Mouse (Mus musculus): ENCODE measurements around the gene Limk2.

The Limk2 gene

DNA sequence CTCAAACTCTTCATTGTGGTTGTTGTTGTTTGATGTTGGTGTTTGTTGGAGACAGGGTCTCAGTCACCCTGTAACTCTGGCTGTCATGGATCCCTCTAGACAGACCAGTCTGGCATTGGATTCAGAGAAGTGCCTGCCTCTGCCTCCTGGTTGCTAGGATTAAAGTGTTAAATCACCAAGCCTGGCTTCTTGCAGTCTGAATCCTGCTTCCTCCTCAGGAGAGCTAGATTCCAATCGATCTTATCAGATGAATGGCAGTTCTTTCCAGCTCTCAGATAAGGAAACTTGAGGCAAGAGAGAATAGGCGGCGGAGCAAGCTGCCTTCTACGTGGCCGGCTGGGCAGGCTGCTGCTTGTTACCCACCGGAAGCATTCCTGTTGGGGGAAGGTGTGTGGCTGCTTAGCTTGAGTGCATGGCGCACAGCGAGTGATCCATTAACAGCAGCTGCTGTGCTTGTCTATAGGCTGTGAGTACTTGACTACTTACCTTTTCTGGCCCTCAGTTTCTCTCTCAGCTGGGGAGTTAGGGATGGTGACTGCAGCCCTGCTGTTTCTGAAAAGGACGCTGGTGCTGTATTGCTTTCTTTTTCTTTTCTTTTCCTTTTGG is 74.2 kb downstream of the Limk2 start:
- in situ Hi-C loops (cut with MboI, MseI): loop anchor here (5.0 kb wide), 1 partner anchor 43 kb away; no protein-coding TSS in a partner anchor

DNA sequence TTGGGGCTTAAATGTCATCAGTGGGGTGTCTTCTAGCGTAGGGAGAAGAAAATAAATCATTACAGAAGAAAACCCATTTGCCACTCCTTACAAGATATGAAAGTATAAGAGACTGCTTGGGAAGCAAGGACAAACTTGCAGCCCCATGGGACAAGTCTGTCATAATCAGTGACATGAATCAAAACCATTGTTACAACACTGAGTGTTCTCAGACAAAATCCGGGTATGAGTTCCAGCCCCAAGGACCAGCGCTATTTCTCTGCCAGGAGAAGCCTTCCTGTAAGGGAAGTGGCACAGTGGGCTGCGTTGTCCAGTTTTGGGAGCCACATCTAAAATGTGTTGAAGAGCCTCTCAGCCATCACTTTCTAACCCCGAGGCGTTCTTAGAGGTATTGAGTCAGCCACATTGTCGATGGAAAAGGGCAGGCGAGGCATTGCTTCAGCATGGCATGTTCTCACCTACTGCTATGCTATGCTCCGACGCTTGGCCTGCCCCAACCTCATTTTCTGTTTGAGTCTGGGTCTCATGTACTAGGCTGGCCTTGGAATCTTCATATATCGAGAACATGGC is 74.8 kb downstream of the Limk2 start:
- in situ Hi-C loops (cut with MboI, MseI): loop anchor here (5.0 kb wide), 1 partner anchor 42 kb away; no protein-coding TSS in a partner anchor

- in situ Hi-C loops (cut with MboI, MseI): loop anchor here (5.0 kb wide), 1 partner anchor 41 kb away; no protein-coding TSS in a partner anchor
These were observed 75.8 kb downstream of the Limk2 start for GRCm38 (mm10) chr11:3333111-3333695.

- in situ Hi-C loops (cut with MboI, MseI): loop anchor here (5.0 kb wide), 1 partner anchor 40 kb away; no protein-coding TSS in a partner anchor
These were observed 77.0 kb downstream of the Limk2 start for GRCm38 (mm10) chr11:3331756-3332642.

DNA sequence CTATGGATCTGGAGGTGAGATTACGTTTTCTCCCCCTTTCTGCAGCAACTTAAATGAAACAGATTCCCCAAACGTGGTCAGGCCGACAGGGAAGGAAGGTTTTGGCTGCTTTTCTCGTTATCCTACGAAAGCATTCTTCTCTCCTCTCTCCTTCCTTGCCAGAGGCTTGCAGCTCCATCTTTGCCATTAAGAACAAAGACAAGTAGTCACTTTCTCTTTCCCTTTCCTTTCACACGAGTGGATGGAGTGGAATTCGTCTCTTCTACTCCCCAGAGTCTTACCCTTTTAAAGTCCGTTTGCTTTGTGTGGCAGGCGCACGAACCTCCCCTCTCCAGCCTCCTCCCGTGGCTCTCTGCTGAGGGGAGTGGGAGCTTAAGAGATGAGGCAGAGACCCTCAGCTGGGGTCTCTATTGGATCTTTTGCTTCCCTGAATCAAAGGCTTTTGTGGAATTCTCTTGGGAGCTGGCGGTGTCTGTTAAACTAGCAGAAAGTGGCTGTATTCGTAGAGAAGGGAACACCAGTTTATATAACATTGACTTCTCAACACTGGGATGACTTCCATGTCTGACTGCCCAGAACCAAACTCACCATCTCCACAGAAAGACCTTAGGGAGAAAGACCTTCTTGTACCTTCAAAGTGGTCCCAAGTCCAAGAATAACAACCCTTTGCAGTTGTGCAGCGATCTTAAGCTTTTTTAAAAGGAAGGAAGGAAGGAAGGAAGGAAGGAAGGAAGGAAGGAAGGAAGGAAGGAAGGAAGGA is 77.8 kb downstream of the Limk2 start:
- in situ Hi-C loops (cut with MboI, MseI): loop anchor here (5.0 kb wide), 1 partner anchor 39 kb away; no protein-coding TSS in a partner anchor

- in situ Hi-C loops (cut with MboI, MseI): loop anchor here (5.0 kb wide), 1 partner anchor 38 kb away; no protein-coding TSS in a partner anchor
These were observed 78.4 kb downstream of the Limk2 start for GRCm38 (mm10) chr11:3330566-3330965.

DNA sequence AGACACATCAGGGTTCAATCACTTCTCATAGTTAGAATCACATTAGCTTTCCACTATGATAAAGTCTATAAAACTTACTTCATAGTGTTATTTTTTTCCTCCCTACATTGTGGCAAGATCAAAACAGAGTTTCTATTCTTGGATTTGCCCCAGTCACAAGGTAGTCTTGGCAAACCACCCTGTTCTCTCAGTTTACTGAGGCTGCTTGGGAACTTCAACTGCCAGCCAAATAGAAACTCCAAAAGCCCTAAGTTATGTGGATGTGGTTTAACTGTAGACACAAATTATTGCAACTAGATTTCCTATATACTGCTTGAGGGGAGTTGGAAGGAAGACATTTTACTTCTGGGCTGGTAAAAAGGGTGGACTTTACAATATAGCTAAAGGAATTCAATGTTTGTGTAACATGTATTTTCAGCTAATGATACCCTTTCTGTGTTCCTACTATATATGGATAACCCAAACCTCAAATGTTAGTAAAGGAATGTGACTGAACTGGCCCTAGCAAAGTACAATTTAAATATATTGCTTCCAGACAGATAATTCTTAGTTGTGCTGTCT is 79.0 kb downstream of the Limk2 start, which contains the start of gene Pik3ip1:
TSS of gene Pik3ip1 (plus strand) at position 511 of the 561 bp plus-strand sequence.
- in situ Hi-C loops (cut with MboI, MseI): loop anchor here (5.0 kb wide), 1 partner anchor 38 kb away; no protein-coding TSS in a partner anchor

DNA sequence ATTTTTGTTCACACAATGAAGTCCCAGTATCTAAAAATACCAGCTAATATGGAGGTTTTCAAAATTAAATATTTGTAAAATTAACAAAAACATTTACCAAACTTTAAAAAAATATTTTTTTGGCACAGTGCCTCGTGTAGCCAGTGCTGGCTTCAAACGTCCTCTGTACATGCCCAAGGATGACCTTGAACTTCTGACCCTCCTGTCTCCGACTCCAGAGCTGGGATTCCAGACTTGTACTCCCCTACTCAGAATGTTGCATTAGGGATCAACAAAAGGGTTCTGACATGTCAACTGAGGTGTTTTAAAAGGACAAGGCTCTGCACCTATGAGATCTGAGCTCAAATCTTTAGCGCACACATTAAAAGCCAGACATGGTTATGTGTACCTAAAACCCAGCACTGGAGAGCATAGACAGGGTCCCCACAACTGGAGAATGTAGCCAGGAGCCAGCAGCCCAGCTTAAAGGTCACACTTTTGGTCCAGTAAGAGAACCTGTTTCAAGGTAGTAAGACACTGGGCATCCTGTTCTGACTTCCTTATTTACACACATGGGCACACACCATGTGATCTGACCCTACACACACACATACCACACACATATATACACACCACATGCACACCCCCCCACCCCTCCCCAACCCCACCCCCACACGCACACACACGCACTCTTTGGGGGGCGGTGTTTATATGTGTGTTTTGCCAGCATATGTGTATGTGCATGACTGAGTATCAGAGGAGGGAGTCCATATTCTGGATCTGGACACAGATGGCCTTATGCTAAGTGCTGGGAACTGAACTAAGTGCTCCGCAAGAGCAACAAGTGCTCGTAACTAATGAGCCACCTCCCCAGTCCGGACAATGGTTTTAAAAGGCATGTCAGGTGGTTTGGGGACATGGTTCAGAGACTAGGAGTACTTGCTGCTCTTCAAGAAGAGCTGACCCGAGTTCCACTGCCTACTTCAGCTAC is 79.9 kb downstream of the Limk2 start:
- in situ Hi-C loops (cut with MboI, MseI): no loop called here

DNA sequence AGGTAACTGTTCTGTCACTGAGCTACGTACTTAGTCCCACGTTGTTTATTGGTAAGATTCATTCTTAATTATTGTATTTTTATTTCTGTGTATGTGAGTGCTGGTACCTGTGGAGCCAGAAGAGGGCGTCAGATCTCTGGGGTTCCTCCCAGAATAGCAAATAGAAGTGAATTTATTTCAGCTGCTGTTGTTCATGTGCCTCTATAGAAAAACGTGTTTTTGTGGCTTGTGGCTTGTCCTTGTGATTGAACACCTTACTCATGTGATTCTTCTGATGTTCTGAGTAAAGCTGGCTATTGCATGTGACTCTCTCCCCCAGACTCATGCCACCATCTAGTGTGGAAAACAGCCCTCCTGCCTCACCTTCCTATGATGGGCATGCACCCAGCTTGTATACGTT is 80.7 kb downstream of the Limk2 start:
- in situ Hi-C loops (cut with MboI, MseI): no loop called here

- in situ Hi-C loops (cut with MboI, MseI): no loop called here
These were observed 90.7 kb downstream of the Limk2 start for GRCm38 (mm10) chr11:3318286-3318685.

- in situ Hi-C loops (cut with MboI, MseI): no loop called here
These were observed 94.8 kb downstream of the Limk2 start for GRCm38 (mm10) chr11:3314148-3314547.

- in situ Hi-C loops (cut with MboI, MseI): no loop called here
These were observed 95.7 kb downstream of the Limk2 start for GRCm38 (mm10) chr11:3313294-3313693.

- in situ Hi-C loops (cut with MboI, MseI): no loop called here
These were observed 97.2 kb downstream of the Limk2 start for GRCm38 (mm10) chr11:3311586-3312347.

DNA sequence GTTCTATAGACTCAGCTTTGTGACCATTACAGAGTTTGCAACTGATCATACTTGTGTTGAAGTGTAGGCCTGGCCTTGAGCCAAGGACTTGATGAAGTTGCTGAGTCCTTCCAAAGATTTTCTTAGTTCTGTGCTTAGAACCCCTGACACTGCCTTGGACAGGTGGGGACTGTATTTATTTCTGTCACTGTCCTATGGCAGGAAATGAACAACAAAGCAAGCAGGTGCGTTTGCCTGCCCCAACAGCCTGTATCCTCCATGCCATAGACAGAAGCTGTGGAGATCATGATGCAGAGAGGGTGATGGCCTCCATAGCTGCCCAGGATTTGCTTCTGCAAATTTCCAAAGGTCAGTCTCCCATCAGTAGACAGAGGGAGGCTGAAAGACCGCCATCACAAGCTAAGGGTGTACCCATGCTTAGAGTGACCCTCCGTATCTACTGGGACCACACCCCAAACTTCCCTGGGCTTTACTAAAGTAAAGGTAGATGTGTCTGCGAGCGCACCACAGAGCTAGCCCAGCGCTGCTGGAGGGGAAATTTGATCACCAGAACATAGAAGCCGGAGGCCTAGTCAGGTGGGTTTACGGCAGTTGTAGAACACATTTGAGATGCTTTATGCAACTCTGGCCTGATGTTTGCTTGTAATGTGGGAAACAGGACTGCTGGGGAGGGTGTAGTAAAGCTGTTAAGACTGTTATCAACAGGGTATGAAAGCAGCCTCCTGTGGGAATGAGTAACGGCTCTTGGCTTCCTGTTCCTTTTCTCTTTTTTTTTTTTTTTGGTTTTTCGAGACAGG is 98.0 kb downstream of the Limk2 start:
- in situ Hi-C loops (cut with MboI, MseI): no loop called here

GRCm38 (mm10) chr11:3309884-3310283 is 99.1 kb downstream of the Limk2 start:
- in situ Hi-C loops (cut with MboI, MseI): no loop called here

DNA sequence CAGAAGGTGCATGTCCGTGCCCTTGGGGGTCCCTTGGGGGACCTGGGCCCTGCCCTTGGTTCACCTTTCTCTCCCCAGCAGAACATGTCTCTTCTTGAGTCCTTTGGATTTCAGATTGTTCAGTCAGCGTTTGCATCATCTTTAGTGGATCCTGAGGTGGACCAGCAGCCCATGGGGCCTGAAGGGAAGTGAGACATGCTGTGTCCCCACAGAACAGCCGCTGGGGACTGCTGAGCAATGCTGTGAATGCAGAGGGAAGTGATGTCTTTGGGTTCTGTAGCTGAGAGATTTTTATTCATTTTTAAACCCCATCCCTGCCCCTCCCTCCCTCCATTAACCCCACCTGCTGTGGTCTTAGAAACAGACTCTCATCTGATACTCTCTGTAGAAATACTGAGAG is 101.1 kb downstream of the Limk2 start:
- in situ Hi-C loops (cut with MboI, MseI): no loop called here

DNA sequence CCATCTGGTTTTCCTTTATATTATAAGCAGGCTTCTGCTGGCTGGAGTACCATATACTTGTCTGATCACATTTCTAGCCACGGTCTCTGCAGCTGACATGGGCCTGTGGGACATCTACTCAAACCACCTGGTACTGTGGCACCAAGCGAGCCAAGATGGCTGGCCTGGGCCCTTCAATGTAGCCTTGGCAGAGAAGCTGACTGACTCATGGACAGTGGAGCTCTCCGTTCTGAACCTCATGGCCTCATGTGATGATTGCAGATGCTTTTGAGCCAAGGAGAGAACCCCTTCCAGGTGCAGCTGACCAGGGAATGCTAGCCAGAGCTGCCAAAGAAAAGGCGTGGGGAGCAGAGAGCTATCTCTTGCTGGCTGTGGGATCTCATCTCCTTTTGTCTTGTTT is 103.2 kb downstream of the Limk2 start:
- in situ Hi-C loops (cut with MboI, MseI): no loop called here

DNA sequence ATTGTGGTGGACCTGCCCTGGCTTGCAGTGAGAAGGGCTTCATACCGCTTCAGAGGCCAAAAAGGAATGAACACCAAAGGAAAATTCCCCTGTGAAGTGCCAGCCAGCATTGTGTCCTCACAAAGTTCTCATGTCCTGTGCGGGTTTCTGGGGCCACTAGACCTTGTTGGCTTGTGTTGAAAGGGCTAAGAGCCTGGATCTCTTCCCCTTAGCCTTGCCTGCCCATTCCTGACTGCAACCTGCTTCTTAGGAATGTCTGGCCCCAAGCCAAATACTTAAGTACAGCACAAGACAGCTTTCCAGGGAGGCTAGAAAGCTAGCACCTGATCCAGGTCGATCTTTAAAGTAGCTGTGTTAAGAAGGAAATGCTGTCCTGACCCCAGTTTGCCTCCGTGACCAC is 106.2 kb downstream of the Limk2 start:
- in situ Hi-C loops (cut with MboI, MseI): no loop called here

All from regulatory T cell (primary cell).